Mouse (Mus musculus) MEL (cell line): Measurements from ENCODE around the gene Gzmc.
A peak's percentile ranks its signal among the peaks of the same experiment; 100 is the strongest.
"Not testable (repeated sequence)": the region's sequence is repeated elsewhere in the genome, so short reads cannot be mapped to it uniquely, and the experiment has no call there.

ENCODE experiments used
- CTCF ChIP-seq, 3 experiments: IDR thresholded peaks in 2 of 3; conservative IDR thresholded peaks in 1 of 3; 2 replicates each; pipeline ENCODE4 v1.5.1; 2011 to 2012; ENCODE audit warnings: low read length in 3 of 3, low read depth in 2 of 3, mild to moderate bottlenecking in 2 of 3, improper control_type of control experiment in 1 of 3, inconsistent platforms in 1 of 3, mixed read lengths in 1 of 3, moderate library complexity in 1 of 3; ENCODE audit not compliant: control insufficient read depth in 1 of 3, insufficient read depth in 1 of 3, poor library complexity in 1 of 3, severe bottlenecking in 1 of 3
- GABPA ChIP-seq: IDR thresholded peaks from 2 replicates; pipeline ENCODE4 v1.6.1; 2012; ENCODE audit warnings: low read depth, mild to moderate bottlenecking, inconsistent platforms, low read length, improper control_type of control experiment, moderate library complexity
- POLR2AphosphoS5 ChIP-seq: IDR thresholded peaks from 2 replicates; pipeline ENCODE4 v1.6.1; 2012; ENCODE audit warnings: low read depth, borderline replicate concordance, mild to moderate bottlenecking, inconsistent platforms, low read length, moderate library complexity, mixed read lengths

DNA sequence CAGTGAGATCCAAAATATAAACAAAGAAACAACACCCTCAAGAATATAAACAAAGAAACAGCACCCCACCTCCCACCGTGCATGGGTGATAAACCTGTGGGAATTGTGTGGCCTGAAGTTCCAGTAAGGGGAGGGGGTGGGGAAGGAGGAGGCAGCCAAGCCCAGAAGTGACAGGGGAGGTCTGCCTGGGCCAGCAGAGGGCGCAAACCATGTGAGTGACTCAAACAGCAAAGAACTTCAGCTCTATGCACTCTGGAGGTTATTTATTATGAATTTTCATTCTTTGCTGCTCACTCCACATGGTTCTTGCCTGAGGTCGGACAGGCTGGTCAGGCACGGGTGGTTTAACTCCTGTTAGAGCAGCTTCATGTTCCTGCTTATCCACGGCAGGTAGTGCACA lies 29.4 kb downstream of the Gzmc start:
- TF ChIP-seq CTCF (IDR thresholded peaks at IDR 0.05 in 2 of 3, conservative IDR thresholded peaks at IDR 0.05 in 1 of 3; ENCODE audit: control insufficient read depth in 1 of 3, insufficient read depth in 1 of 3, low read depth in 2 of 3, low read length in 3 of 3, poor library complexity in 1 of 3, severe bottlenecking in 1 of 3) = peak; percentile 28 to 53 (median 51); a peak in 5 of 6 replicates
- not testable (repeated sequence) for TF ChIP-seq POLR2AphosphoS5, GABPA
